ENCODE assay signal across 8 mouse cellular contexts in the genomic region with DNA sequence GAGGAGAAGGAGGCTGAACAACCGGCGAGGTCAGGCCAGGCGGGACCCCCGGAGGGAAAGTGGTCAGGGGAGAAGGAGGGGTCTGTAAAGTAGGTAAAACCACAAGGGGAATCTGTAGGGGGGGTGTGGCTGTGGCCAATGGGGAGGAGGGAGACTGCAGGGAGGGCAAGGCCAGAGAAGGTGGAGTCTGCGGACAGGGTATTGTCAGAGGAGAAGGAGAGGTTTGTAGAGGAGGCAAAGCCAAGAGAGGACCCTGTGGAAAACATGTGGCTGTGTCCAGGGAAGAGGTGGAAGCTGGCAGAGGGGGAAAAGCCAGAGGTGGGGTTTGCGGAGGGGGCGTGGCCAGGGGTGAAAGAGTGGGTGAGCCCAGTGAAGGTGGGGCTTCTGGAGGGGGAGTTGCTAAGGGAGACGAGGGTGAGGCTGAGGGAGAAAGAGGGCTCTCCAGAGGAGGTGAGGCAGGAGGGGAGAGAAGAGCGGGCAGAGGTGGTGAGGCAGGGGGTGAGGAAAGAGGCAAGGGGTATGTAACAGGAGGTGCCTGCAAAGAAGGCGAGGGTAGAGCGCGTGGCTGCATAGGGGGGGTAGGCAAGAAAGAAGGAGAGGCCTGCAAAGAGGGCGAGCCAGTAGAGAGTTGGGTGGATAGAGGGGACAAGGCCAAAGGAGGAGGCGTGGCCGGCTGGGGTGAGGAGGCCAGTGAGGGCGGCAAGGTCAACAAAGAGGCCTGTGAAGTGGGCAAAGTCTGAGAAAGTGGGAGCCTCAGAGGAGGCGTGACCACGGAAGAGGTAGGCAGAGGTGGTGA. TPM values are rescaled to one million over a fixed set of nuclear protein-coding genes. Genes with fewer than 3 reads are reported as not detected.
DNase-seq lines count a peak whose midpoint lies in the region; ATAC-seq lines count a peak whose summit lies in the region.

No protein-coding gene starts in this region.

- peak overlapping the region; percentile 81 for H3K27ac ChIP-seq in forebrain, embryonic 10.5 days
- H3K27ac ChIP-seq in hindbrain, embryonic 14.5 days, result peak overlapping the region; percentile 64
- peak overlapping the region; percentile 55 for H3K27ac ChIP-seq in midbrain, embryonic 14.5 days (replicated peaks; ENCODE audit: low read depth, low read length)

- peak overlapping the region; percentile 49 for H3K4me3 ChIP-seq in forebrain, embryonic 10.5 days
- peak overlapping the region; percentile 81 for H3K4me3 ChIP-seq in hindbrain, embryonic 14.5 days (replicated peaks; ENCODE audit: low read length)
- peak overlapping the region; percentile 46 for H3K4me3 ChIP-seq in midbrain, embryonic 14.5 days (replicated peaks; ENCODE audit: low read depth, low read length)

- H3K27me3 ChIP-seq in forebrain, embryonic 10.5 days (ENCODE audit: poor library complexity, severe bottlenecking), result peaks cover 60% of the 10 kb centered on the region
- no peaks in the 10 kb centered on the region for H3K27me3 ChIP-seq in hindbrain, embryonic 14.5 days (ENCODE audit: control insufficient read depth, insufficient read depth, low read length)
- H3K27me3 ChIP-seq in midbrain, embryonic 14.5 days (ENCODE audit: control insufficient read depth, insufficient read depth, low read length), result no peaks in the 10 kb centered on the region

- WGBS in forebrain, embryonic 10.5 days, result 2% methylated on average over 18 of the region's 18 CpGs
- WGBS in hindbrain, embryonic 14.5 days, result 4% methylated on average over 18 of the region's 18 CpGs
- 4% methylated on average over 18 of the region's 18 CpGs for WGBS in midbrain, embryonic 14.5 days

- peak; percentile 9; the same call in 1 of the 2 replicates for ATAC-seq in hindbrain, embryonic 14.5 days (ENCODE audit: low FRiP score)
- 0 out of 2 replicates have a peak, but pooled peaks have one; percentile 4 for ATAC-seq in midbrain, embryonic 14.5 days (ENCODE audit: low FRiP score, low TSS enrichment)

- H3K4me2 ChIP-seq in hindbrain, embryonic 14.5 days (replicated peaks), result peak overlapping the region; percentile 97
- H3K4me2 ChIP-seq in midbrain, embryonic 14.5 days (ENCODE audit: low read length), result peak overlapping the region; percentile 96

- H3K9me3 ChIP-seq in forebrain, embryonic 10.5 days, result peaks cover 6% of the 10 kb centered on the region; the same call in 1 of the 2 replicates
- no peaks in the 10 kb centered on the region for H3K9me3 ChIP-seq in hindbrain, embryonic 14.5 days (ENCODE audit: control insufficient read depth, low read length)
- no peaks in the 10 kb centered on the region for H3K9me3 ChIP-seq in midbrain, embryonic 14.5 days (ENCODE audit: control insufficient read depth, low read length)

- H3K36me3 ChIP-seq in forebrain, embryonic 10.5 days (replicated peaks), result peaks cover 35% of the 10 kb centered on the region
- peaks cover 48% of the 10 kb centered on the region for H3K36me3 ChIP-seq in hindbrain, embryonic 14.5 days (replicated peaks; ENCODE audit: control insufficient read depth, insufficient read depth)
- H3K36me3 ChIP-seq in midbrain, embryonic 14.5 days (ENCODE audit: control insufficient read depth, insufficient read depth, low read length), result peaks cover 40% of the 10 kb centered on the region

- peak; percentile 62 for DNase-seq in CD4-positive, CD25-positive, alpha-beta regulatory T cell, adult 2 months (ENCODE audit: low read depth, low spot score)
- DNase-seq in T-cell, adult 2 months (ENCODE audit: low spot score), result peak; percentile 38
- DNase-seq in forebrain, embryonic 10.5 days (ENCODE audit: extremely low spot score, low spot score), result peak; percentile 64
- no peak for DNase-seq in hindbrain, embryonic 14.5 days (ENCODE audit: low spot score)
- peak; percentile 71 for DNase-seq in liver
- DNase-seq in midbrain, embryonic 14.5 days, result peak; percentile 63
- peak; percentile 66 for DNase-seq in testis, postnatal 14 days (ENCODE audit: low spot score)
- DNase-seq in right cerebral cortex, postnatal 36 days (ENCODE audit: low spot score in 2 of 2), result no peak

- H3K9ac ChIP-seq in hindbrain, embryonic 14.5 days, result peak overlapping the region; percentile 65
- H3K9ac ChIP-seq in midbrain, embryonic 14.5 days (replicated peaks; ENCODE audit: low read length), result peak overlapping the region; percentile 66

- H3K4me1 ChIP-seq in forebrain, embryonic 10.5 days, result peaks cover 55% of the 10 kb centered on the region
- H3K4me1 ChIP-seq in hindbrain, embryonic 14.5 days (replicated peaks; ENCODE audit: control insufficient read depth, insufficient read depth, low read length), result peaks cover 35% of the 10 kb centered on the region
- H3K4me1 ChIP-seq in midbrain, embryonic 14.5 days (ENCODE audit: control insufficient read depth, insufficient read depth, low read length), result peaks cover 41% of the 10 kb centered on the region

RNA-seq across cellular contexts. Expression of gene Prr36, which starts 3.9 kb away (rescaled TPM):
- polyA plus RNA-seq in forebrain, embryonic 10.5 days (2016; fragmentation: Nextera tagmentation; extraction: Ambion mirVana), result 14.8 and 18.3 TPM in 2 replicates
- 58.8 and 60.8 TPM in 2 replicates for polyA plus RNA-seq in hindbrain, embryonic 14.5 days (2014; fragmentation: Nextera tagmentation; extraction: Ambion mirVana)
- polyA plus RNA-seq in midbrain, embryonic 14.5 days (2014; fragmentation: Nextera tagmentation; extraction: Ambion mirVana), result 51.8 and 67.1 TPM in 2 replicates

RNA-seq across cellular contexts. Expression of gene Lrrc8e, which starts 13.2 kb away (rescaled TPM):
- 0.12 and 0.22 TPM in 2 replicates for polyA plus RNA-seq in forebrain, embryonic 10.5 days (2016; fragmentation: Nextera tagmentation; extraction: Ambion mirVana)
- polyA plus RNA-seq in hindbrain, embryonic 14.5 days (2014; fragmentation: Nextera tagmentation; extraction: Ambion mirVana), result 0.05 TPM in 1 of 2 replicates, not detected in the other
- polyA plus RNA-seq in midbrain, embryonic 14.5 days (2014; fragmentation: Nextera tagmentation; extraction: Ambion mirVana), result 0.07 TPM in 1 of 2 replicates, not detected in the other

RNA-seq across cellular contexts. Expression of gene Map2k7, which starts 25.1 kb away (rescaled TPM):
- polyA plus RNA-seq in forebrain, embryonic 10.5 days (2016; fragmentation: Nextera tagmentation; extraction: Ambion mirVana), result 29.9 and 31.4 TPM in 2 replicates
- 19.5 and 21.4 TPM in 2 replicates for polyA plus RNA-seq in hindbrain, embryonic 14.5 days (2014; fragmentation: Nextera tagmentation; extraction: Ambion mirVana)
- 21.9 and 30.1 TPM in 2 replicates for polyA plus RNA-seq in midbrain, embryonic 14.5 days (2014; fragmentation: Nextera tagmentation; extraction: Ambion mirVana)

RNA-seq across cellular contexts. Expression of gene Gm49320, which starts 25.3 kb away (rescaled TPM):
- polyA plus RNA-seq in forebrain, embryonic 10.5 days (2016; fragmentation: Nextera tagmentation; extraction: Ambion mirVana), result 0.70 and 0.81 TPM in 2 replicates
- polyA plus RNA-seq in hindbrain, embryonic 14.5 days (2014; fragmentation: Nextera tagmentation; extraction: Ambion mirVana), result 1.0 and 1.6 TPM in 2 replicates
- polyA plus RNA-seq in midbrain, embryonic 14.5 days (2014; fragmentation: Nextera tagmentation; extraction: Ambion mirVana), result 0.70 and 0.80 TPM in 2 replicates

RNA-seq across cellular contexts. Expression of gene Tgfbr3l, which starts 34.6 kb away (rescaled TPM):
- 2.5 and 4.1 TPM in 2 replicates for polyA plus RNA-seq in forebrain, embryonic 10.5 days (2016; fragmentation: Nextera tagmentation; extraction: Ambion mirVana)
- polyA plus RNA-seq in hindbrain, embryonic 14.5 days (2014; fragmentation: Nextera tagmentation; extraction: Ambion mirVana), result 2.5 and 3.3 TPM in 2 replicates
- 4.6 and 5.0 TPM in 2 replicates for polyA plus RNA-seq in midbrain, embryonic 14.5 days (2014; fragmentation: Nextera tagmentation; extraction: Ambion mirVana)

Comparison
In these comparisons a context has a peak if more than half of its experiments do, and no peak if none do; other contexts are left out.
1. DNase-seq: peak in CD4-positive, CD25-positive, alpha-beta regulatory T cell, adult 2 months (single experiment), T-cell, adult 2 months (single experiment), forebrain, embryonic 10.5 days (single experiment), liver (single experiment), midbrain, embryonic 14.5 days (single experiment) and testis, postnatal 14 days (single experiment); none in hindbrain, embryonic 14.5 days (single experiment) and right cerebral cortex, postnatal 36 days (0 of 2).
2. Peak in every context shown above with its lines, with median percentiles within 50 percentile points of each other: H3K27ac ChIP-seq and H3K4me3 ChIP-seq.